Comparison of ENCODE assay signal across 9 mouse cellular contexts in genomic region chr17:22410756-22411155, GRCm38 (mm10). TPM values are rescaled to one million over a fixed set of nuclear protein-coding genes. Genes with fewer than 3 reads are reported as not detected.
DNase-seq lines count a peak whose midpoint lies in the region; ATAC-seq and TF ChIP-seq lines count a peak whose summit lies in the region.
"Had no signal": no experiment of that assay in that cellular context is flagged by ENCODE, and none has a peak within 500 bp of the region (broad histone marks: within the 10 kb centered on the region; RNA-seq: fewer than 3 reads in every experiment).

No protein-coding gene starts in this region.

- no peak overlapping the region for H3K4me3 ChIP-seq in ES-E14 (ENCODE audit: insufficient read depth in 1 of 2, low read depth in 1 of 2, low read length in 2 of 2, poor library complexity in 1 of 2, severe bottlenecking in 1 of 2)
- H3K4me3 ChIP-seq in liver, postnatal 0 days (ENCODE audit: low read depth, low read length), result no peak overlapping the region
- H3K4me3 ChIP-seq in midbrain, embryonic 11.5 days (ENCODE audit: low read depth, low read length), result no peak overlapping the region
- H3K4me3 ChIP-seq: embryonic facial prominence, embryonic 15.5 days; liver, embryonic 15.5 days had no signal

- WGBS in liver, postnatal 0 days (ENCODE audit: insufficient replicate concordance), result 50% methylated on average over 2 of the region's 2 CpGs
- 74% methylated on average over 2 of the region's 2 CpGs for WGBS in midbrain, embryonic 11.5 days

- no peaks in the 10 kb centered on the region for H3K4me1 ChIP-seq in ES-E14 (ENCODE audit: control insufficient read depth in 2 of 2, insufficient read depth in 2 of 2, low read length in 2 of 2, poor library complexity in 1 of 2)
- H3K4me1 ChIP-seq in liver, postnatal 0 days (ENCODE audit: insufficient read depth), result no peaks in the 10 kb centered on the region
- no peaks in the 10 kb centered on the region for H3K4me1 ChIP-seq in midbrain, embryonic 11.5 days (ENCODE audit: control insufficient read depth, insufficient read depth, low read length)
- H3K4me1 ChIP-seq: embryonic facial prominence, embryonic 15.5 days; liver, embryonic 15.5 days had no signal

- H3K36me3 ChIP-seq in ES-E14 (ENCODE audit: control insufficient read depth, insufficient read depth, low read length, poor library complexity, severe bottlenecking), result no peaks in the 10 kb centered on the region
- H3K36me3 ChIP-seq in liver, postnatal 0 days (replicated peaks; ENCODE audit: insufficient read depth, low read length), result no peaks in the 10 kb centered on the region
- no peaks in the 10 kb centered on the region for H3K36me3 ChIP-seq in midbrain, embryonic 11.5 days (ENCODE audit: control insufficient read depth, insufficient read depth, low read length)
- H3K36me3 ChIP-seq: embryonic facial prominence, embryonic 15.5 days; liver, embryonic 15.5 days had no signal

- no peaks in the 10 kb centered on the region for H3K9me3 ChIP-seq in ES-E14 (ENCODE audit: control insufficient read depth, insufficient read depth, low read depth, low read length)
- no peaks in the 10 kb centered on the region for H3K9me3 ChIP-seq in liver, postnatal 0 days (ENCODE audit: low read length)
- no peaks in the 10 kb centered on the region for H3K9me3 ChIP-seq in midbrain, embryonic 11.5 days (ENCODE audit: control insufficient read depth, low read length)
- H3K9me3 ChIP-seq: embryonic facial prominence, embryonic 15.5 days; liver, embryonic 15.5 days had no signal

- peak; percentile 4 for DNase-seq in layer of hippocampus, adult 11-12 months (ENCODE audit: low spot score)
- no peak for DNase-seq in layer of hippocampus, adult 9-10 months (ENCODE audit: low spot score)
- DNase-seq in ES-E14 (ENCODE audit: low read depth, low spot score), result peak; percentile 28
- peak; percentile 16 for DNase-seq in adrenal gland, postnatal 25 days
- DNase-seq in liver, postnatal 0 days, result peak; percentile 28
- DNase-seq in frontal cortex, postnatal 25 days (ENCODE audit: low spot score in 2 of 2), result no peak
- DNase-seq in midbrain, embryonic 11.5 days (ENCODE audit: low spot score, missing footprints), result no peak

- no peaks in the 10 kb centered on the region for H3K27me3 ChIP-seq in liver, postnatal 0 days (ENCODE audit: insufficient read depth, low read length)
- H3K27me3 ChIP-seq in midbrain, embryonic 11.5 days (ENCODE audit: control insufficient read depth, insufficient read depth, low read length), result no peaks in the 10 kb centered on the region
- H3K27me3 ChIP-seq: embryonic facial prominence, embryonic 15.5 days; liver, embryonic 15.5 days had no signal

- TF ChIP-seq CTCF in liver, postnatal 0 days (IDR thresholded peaks at IDR 0.05; ENCODE audit: low read depth), result peak; percentile 71

- in situ Hi-C loops in ES-E14 (cut with MboI; ENCODE audit: low sequenced_read_pairs in 2 of 2, unreplicated experiment in 2 of 2), result loop anchor here in 1 of 2 experiments (25.0 kb wide), 2 partner anchors 248 to 348 kb away; partner anchors contain the start of gene Zfp947

- TF ChIP-seq EP300 in liver, postnatal 0 days (IDR thresholded peaks at IDR 0.05; ENCODE audit: low read depth), result no peak

- ATAC-seq in liver, postnatal 0 days, result peak; percentile 47; the same call in 1 of the 2 replicates
- ATAC-seq in midbrain, embryonic 11.5 days (ENCODE audit: low FRiP score), result no peak

- H3K27ac ChIP-seq in ES-E14 (ENCODE audit: insufficient read depth, low read depth, low read length, poor library complexity, severe bottlenecking), result no peak overlapping the region
- no peak overlapping the region for H3K27ac ChIP-seq in liver, postnatal 0 days (ENCODE audit: low read depth)
- no peak overlapping the region for H3K27ac ChIP-seq in midbrain, embryonic 11.5 days (ENCODE audit: low read depth, low read length)
- H3K27ac ChIP-seq: embryonic facial prominence, embryonic 15.5 days; liver, embryonic 15.5 days had no signal

- no peak overlapping the region for H3K9ac ChIP-seq in ES-E14 (ENCODE audit: insufficient read depth, low read depth, low read length, poor library complexity, severe bottlenecking)
- no peak overlapping the region for H3K9ac ChIP-seq in liver, postnatal 0 days (replicated peaks)
- H3K9ac ChIP-seq in midbrain, embryonic 11.5 days (ENCODE audit: low read length), result no peak overlapping the region
- H3K9ac ChIP-seq: embryonic facial prominence, embryonic 15.5 days; liver, embryonic 15.5 days had no signal

- no peak overlapping the region for H3K4me2 ChIP-seq in liver, postnatal 0 days (ENCODE audit: low read depth, low read length)
- H3K4me2 ChIP-seq in midbrain, embryonic 11.5 days, result no peak overlapping the region
- H3K4me2 ChIP-seq: embryonic facial prominence, embryonic 15.5 days; liver, embryonic 15.5 days had no signal

TF ChIP-seq in ES-E14, 5 proteins besides CTCF, POLR2A, EP300 and RAD21:
- TF ChIP-seq ZC3H11A (IDR thresholded peaks at IDR 0.05; ENCODE audit: borderline replicate concordance, low read depth, low read length) (peak; percentile 88; the same call in 1 of the 2 replicates), ZNF384 (IDR thresholded peaks at IDR 0.05; ENCODE audit: low read depth, low read length) (no peak), MAFK (IDR thresholded peaks at IDR 0.05; ENCODE audit: insufficient read depth, low read depth, low read length) (no peak)
TF ChIP-seq in ES-E14: peak in this region for 1.

RNA-seq across cellular contexts. Expression of gene Zfp946, which starts 13.3 kb away (rescaled TPM):
- total RNA-seq in ES-E14 (2012; rRNA removed), result 5.1 and 5.2 TPM in 2 replicates
- total RNA-seq in adrenal gland, postnatal 25 days (2021), result 7.3 and 8.4 TPM in 2 replicates
- 2.9 and 3.2 TPM in 2 replicates for polyA plus RNA-seq in liver, postnatal 0 days (2015; fragmentation: Nextera tagmentation; extraction: Ambion mirVana)
- polyA plus RNA-seq in midbrain, embryonic 11.5 days (2014; fragmentation: Nextera tagmentation; extraction: Ambion mirVana), result 32.6 and 39.3 TPM in 2 replicates

RNA-seq across cellular contexts. Expression of gene Zfp758, which starts 49.5 kb away (rescaled TPM):
- total RNA-seq in ES-E14 (2012; rRNA removed), result 6.9 and 7.3 TPM in 2 replicates
- total RNA-seq in adrenal gland, postnatal 25 days (2021), result 8.9 and 11.0 TPM in 2 replicates
- polyA plus RNA-seq in liver, postnatal 0 days (2015; fragmentation: Nextera tagmentation; extraction: Ambion mirVana), result 3.5 and 3.7 TPM in 2 replicates
- polyA plus RNA-seq in midbrain, embryonic 11.5 days (2014; fragmentation: Nextera tagmentation; extraction: Ambion mirVana), result 11.9 and 14.8 TPM in 2 replicates

RNA-seq across cellular contexts. Expression of gene Zfp944, which starts 49.6 kb away (rescaled TPM):
- 7.2 and 7.9 TPM in 2 replicates for total RNA-seq in ES-E14 (2012; rRNA removed)
- 7.2 and 7.7 TPM in 2 replicates for total RNA-seq in adrenal gland, postnatal 25 days (2021)
- polyA plus RNA-seq in liver, postnatal 0 days (2015; fragmentation: Nextera tagmentation; extraction: Ambion mirVana), result 4.2 and 4.7 TPM in 2 replicates
- 19.8 and 21.6 TPM in 2 replicates for polyA plus RNA-seq in midbrain, embryonic 11.5 days (2014; fragmentation: Nextera tagmentation; extraction: Ambion mirVana)

Comparison
In these comparisons a context has a peak if more than half of its experiments do, and no peak if none do; other contexts are left out.
1. DNase-seq: peak in layer of hippocampus, adult 11-12 months (single experiment), ES-E14 (single experiment), adrenal gland, postnatal 25 days (single experiment) and liver, postnatal 0 days (single experiment); none in layer of hippocampus, adult 9-10 months (single experiment), frontal cortex, postnatal 25 days (0 of 2) and midbrain, embryonic 11.5 days (single experiment).